Mouse (Mus musculus) right cerebral cortex, postnatal 25 days (tissue): Measurements from ENCODE around the gene Tdp2.
"Not testable (repeated sequence)": the region's sequence is repeated elsewhere in the genome, so short reads cannot be mapped to it uniquely, and the experiment has no call there.

Experiments
- DNase-seq: peaks from one replicate; pipeline ENCODE4 v3.0.0; 2022

The Tdp2 gene

DNA sequence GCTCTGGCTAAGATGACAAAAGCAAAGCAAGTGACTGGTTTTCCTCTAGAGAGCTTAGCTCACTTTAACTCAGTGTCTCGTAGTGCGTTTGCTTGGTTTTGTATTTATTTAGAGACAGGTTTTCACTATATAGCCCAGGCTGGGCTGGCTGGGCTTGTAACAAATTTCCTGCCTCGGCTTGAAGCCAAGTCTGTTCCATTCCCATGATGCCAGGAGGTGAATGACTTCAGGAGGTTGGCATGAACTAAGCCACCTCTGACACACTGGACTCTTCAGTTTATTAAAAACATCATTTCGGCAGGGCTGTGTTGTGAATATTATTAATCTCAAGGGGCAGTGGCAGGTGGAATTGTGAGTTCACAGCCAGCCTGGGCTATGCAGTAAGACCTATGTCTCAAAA lies 5.9 kb upstream of the Tdp2 start:
- DNase-seq, result no peak

DNA sequence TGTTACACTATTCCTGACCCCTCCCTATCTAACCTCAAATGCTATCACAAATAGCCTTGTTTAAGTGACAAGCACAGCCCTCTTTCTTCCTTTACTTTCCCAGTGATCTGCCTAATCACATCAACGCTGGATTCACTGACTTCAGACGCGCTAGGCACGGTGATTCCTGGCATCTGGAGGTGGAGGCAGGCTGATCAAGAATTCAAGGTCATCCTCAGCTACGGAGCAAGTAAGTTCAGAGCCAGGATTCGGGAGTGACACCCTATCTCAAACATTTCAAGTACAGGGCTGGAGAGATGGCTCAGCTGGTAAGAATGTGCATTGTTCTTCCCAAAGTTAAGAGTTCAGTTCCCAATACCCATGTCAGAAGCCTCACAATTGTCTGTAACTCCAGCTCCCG lies 5.4 kb upstream of the Tdp2 start:
- no peak for DNase-seq

DNA sequence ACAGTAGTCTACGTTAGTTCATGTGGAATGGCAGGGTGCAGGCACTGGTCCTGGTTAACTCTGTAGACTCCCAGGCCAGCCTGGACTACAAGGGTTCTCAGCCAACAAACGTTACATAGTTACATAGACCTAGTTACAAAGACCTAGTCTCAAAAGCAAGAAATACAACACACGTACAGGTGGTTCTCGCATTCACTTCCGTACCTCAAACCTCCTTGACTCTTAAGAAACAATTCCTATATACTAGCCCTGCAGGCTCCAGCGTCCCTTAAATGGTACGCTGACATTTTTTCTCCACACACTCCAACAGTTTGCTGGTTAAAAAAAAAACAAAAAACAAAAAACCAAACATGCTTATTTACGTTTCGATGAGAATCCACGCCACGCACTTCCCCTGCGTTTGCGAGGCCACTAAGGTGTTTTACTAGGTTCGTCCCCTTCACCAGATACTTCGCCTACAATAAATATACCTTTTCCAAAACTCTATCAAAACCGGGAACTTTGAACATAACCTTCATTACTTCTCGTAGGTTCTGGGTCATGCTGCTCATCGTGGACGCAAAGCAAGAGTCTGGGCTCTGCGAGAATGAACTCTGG lies 625 bp upstream of the Tdp2 start:
- DNase-seq, result no peak

GRCm38 (mm10) chr13:24832131-24832810 lies 792 bp downstream of the Tdp2 start:
- DNase-seq, result no peak

DNA sequence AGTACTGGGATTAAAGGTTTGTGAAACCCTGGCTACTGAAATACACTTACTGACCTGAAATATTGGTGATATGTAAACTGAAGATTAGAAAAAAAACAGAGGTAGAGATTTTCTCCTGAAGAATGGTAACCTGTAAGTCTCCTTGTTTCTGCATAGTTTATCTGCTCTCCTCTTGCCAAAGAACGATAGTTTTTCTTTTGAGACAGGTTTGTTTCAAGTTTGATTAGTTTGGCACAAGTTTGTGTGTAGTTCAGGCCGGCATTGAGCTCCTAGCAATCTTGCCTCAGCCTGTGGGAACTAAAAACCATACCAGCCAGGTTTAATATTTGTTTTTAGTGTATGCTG lies 1.3 kb downstream of the Tdp2 start:
- no peak for DNase-seq

DNA sequence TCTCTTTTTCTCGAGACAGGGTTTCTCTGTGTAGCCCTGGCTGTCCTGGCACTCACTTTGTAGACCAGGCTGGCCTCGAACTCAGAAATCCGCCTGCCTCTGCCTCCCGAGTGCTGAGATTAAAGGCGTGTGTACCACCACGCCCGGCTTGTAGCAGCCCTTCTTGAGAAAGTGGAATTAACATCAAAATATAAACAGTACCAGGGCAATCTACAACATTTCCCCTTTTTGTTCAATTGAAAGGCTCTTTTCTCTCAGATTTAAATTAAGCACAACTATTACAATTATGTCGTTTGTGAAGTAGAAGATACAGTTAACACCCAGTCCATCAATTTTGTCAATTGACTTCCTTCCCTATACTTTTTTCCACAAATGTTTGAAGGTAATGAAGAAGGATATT lies 6.3 kb downstream of the Tdp2 start:
- not testable (repeated sequence) for DNase-seq

GRCm38 (mm10) chr13:24839831-24840230 lies 8.4 kb downstream of the Tdp2 start:
- DNase-seq, result no peak

GRCm38 (mm10) chr13:24841702-24842101 lies 10.2 kb downstream of the Tdp2 start:
- DNase-seq, result no peak

DNA sequence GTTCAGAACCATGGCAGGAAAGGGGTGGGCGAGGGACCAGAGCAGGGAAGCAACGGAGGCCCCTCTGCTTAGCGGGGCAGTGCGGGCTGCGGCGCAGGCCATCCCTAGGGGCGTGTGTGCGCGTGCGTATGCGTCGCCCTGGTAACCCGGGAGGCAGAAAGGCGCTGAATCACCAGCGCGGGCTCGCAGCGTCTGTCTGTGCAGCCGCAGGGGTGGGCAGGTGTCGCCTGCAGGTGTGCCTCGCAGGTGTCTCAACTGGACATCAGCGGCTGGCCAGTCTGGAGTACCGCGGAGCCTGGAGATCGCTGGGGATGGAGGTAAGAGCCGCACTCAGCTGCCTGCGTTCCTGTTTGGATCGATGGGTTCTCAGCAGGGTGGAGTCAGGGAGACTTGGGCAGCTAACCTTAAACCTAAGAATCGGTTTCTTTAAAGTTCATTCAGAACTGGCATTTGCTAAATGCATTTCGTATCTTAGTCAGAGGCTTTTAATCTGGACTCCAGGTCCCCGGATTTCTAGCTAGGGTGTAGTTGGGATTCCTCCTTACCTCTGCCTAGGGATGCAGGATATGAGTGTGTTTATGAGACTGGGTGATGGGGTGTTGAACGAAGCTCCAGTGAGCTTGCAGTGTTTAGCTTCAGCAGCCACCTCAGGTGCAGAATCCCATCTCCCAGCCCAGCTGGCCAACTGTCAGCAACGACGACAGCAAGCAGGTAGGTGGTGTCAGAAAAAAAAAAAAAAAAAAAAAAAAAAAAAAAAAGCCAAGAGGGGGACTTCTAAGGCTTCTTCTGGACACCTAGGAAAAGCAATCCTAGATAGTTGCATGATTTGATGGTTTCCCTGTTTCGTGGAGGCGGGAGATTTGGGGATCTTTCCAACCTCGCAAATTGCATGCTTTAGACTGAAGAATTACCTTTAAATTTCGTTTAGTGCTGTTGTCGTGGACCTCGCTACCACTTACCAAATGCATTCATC lies 13.8 kb downstream of the Tdp2 start, which contains the start of gene D130043K22Rik:
Gene D130043K22Rik (plus strand): TSS at position 153 of the 973 bp plus-strand sequence.
- peak; percentile 83 for DNase-seq

GRCm38 (mm10) chr13:24849318-24849717 lies 17.8 kb downstream of the Tdp2 start:
- no peak for DNase-seq

- DNase-seq, result no peak
These were observed 20.5 kb downstream of the Tdp2 start for GRCm38 (mm10) chr13:24851989-24852388.

DNA sequence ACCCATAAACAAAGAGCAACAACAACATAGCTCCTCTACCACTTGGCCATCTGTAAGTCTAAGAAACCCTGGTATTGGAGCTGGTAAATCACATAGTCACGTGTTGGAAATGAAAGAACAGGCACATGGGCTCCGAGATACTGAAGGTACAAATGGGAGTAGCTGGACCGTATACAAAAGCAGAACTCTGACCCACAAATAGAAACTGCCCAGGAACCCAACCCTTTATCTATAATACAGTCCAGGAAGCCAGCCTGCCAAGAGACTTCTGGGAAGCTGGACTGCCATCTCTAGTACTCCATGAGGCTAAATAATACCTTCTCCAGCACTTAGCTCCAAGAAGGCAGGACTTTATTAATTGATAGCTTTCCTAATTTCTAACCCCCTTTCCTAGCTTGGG lies 21.1 kb downstream of the Tdp2 start:
- DNase-seq, result no peak

DNA sequence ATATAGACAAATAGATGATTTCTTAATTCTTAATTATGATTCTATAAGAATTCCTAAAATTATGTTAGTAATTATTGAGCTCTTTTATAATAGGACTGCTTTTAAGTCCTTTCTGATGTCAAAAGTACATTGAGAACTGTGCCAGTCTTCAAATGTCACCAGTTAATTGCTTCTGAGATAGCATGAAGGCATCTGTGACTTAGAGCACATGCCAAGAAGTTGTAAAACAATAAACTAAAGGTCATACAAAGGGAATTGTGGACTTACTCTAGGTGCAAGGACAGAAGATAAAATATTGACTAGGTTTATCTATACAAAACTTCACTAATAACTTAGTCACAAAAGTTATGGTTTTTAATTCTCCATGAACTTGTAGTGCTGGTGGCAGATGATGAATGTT lies 27.6 kb downstream of the Tdp2 start:
- DNase-seq, result no peak

DNA sequence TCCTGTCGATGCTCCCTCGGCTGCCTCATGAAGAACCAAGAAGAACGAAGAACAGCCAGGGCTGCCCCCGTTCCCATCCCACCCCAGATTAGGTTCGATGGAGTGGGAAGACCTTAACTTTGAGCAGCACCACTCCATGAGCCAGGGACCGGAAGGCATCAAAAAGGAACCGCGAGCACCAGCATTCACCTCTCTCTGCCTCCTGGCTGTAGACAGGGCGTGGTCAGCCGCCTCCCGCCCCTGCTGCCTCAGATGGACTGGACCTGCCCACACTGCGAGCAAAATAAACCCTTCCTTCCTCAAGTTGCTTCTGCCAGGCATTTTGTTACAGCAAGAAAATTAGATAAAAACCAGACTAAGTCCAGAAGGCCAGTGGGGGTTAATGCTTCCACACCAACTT lies 29.6 kb downstream of the Tdp2 start:
- DNase-seq, result no peak

- DNase-seq, result no peak
These were observed 30.5 kb downstream of the Tdp2 start for GRCm38 (mm10) chr13:24862021-24862420.

DNA sequence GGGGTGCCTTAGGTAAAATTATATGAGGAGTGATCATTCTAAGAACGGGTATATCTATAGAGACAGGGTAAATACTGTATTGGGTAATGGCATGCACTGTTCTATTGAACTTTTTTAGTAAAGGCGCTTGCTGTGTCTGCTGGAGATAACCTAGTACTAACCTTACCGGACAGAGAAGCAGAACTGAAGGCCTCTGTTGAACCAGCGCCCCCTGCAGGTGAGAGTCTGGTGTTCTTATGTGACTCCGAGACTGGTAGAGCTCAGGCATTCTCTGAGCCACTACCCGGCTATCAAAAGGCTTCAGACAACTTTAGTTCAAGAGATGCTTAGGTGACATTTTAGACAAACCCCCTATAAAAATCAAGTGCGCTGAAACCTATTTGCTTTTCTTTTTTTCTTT lies 31.0 kb downstream of the Tdp2 start:
- DNase-seq, result no peak

DNA sequence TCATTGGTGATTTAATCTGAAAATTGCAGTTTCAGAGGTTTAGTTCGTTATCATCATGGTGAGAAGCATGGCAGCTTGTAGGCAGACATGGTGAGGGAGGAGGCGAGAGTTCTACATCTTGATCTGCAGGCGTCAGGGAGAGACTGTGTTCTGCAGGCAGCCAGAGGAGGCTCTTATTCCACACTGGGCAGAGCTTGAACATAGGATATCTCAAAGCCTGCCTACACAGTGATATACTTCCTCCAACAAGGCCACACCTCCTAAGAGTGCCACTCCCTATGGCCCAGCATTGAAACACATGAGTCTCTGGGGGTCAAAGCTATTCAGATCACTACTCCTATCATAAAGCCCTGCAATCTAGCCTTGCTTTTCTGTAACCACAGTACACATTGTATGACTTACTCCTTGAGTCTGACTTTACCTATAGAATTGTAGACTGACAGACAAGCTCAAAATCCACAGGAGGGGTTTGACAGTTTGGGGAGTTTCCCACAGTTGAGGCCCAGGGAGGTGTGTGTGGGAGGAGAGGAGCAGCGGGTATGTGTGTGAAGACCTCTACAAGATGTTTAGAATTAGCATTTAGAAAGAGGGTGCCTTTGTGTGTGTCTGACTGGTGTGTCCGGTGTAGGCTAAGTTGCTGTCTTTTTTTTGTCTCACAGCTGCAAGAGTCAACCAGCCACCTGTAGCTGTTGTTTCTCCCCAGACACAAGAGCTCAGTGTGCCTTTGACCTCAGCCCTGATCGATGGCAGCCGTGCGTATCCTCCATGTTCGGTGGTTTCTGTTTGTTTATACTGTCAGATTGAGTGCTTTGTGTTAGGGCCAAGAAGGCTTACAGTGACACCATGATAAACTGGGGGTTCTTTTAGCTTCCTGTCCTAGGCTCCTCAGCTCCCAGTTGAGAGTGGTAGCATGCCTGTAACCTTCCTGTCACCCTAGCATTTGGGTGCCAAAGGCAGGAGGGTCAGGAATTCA lies 35.2 kb downstream of the Tdp2 start:
- no peak for DNase-seq

GRCm38 (mm10) chr13:24867789-24868188 lies 36.3 kb downstream of the Tdp2 start:
- no peak for DNase-seq

DNA sequence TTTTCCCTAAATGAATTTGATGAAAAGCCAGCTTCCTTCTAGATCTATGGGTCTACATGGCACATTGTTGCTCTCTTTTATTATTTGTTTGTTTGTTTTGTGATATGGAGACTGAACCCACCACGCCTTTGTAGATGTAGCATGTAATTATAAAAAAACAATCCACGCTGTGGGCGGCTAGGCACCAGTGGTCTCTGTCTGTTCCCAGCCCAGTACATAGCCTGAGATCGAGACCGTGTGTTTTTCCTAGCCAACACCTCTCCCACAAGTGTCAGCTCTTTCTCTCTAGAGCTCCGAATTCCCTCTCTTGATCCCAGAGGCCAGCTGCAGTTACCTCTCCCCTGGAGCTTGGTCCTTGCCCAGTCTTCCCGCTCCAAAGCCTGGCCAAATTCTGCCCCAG lies 36.8 kb downstream of the Tdp2 start:
- DNase-seq, result no peak

DNA sequence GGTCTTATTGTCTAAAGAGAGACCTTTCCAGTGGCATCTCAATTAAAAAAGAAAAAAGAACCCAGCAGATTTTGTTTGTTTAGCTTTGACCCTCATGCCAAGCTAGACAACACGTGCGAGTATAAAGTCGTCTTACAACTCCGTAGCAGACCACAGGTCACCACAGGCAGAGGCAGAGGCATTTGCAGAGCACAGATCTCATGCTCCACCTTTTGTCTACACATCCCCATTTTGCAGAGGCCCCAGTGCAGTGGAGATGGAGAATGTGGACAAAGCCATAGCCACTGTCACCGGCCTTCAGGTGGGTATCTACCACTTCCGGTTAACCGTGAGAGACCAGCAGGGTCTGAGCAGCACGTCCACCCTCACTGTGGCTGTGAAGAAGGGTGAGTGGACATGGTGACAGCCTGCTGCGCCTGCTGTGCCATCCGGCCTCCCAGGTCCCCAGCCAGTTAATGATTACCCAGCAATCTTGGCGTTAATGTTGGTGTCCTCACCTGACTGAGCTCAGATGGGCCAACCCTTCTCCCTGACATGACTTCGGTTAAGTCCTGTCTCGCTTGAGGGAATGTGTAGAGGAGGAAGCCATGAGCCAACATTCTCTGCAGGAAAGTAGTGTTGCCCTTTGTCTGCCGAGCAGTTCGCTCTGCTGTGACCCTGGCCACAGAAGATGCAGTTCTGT lies 48.0 kb downstream of the Tdp2 start:
- no peak for DNase-seq

DNA sequence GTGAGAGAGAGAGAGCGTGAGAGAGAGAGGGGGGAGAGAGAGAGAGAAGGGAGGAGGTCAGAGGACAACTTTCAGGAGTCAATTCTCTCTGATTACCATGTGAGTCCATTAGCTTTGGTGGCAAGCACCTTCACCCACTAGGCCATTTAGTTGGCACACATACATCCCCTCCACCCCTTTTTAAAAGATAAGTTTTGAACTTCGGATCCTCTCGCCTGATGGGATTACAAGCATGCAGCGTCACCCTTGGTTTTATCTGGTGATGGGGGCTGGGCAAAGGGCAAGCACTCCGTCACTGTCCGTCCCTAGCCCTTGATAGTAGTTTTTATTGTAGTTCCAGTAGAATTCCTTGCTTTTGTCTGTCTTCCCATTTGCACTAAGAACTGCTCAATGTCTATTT lies 48.7 kb downstream of the Tdp2 start:
- no peak for DNase-seq

- DNase-seq, result no peak
These were observed 49.2 kb downstream of the Tdp2 start for GRCm38 (mm10) chr13:24880704-24881103.
